Mouse (Mus musculus) c-Kit-positive CD71-positive TER-119-positive erythroid progenitor cells, embryonic 14.5 days (primary cell): ENCODE results near the gene Siah3.

Experiments used
- DNase-seq: peaks from one replicate; pipeline ENCODE4 v3.0.0-alpha.2; 2013; ENCODE audit warnings: low spot score

The Siah3 gene

GRCm38 (mm10) chr14:75524648-75525047, 68.9 kb downstream of the Siah3 start:
- DNase-seq, result peak; percentile 57

DNA sequence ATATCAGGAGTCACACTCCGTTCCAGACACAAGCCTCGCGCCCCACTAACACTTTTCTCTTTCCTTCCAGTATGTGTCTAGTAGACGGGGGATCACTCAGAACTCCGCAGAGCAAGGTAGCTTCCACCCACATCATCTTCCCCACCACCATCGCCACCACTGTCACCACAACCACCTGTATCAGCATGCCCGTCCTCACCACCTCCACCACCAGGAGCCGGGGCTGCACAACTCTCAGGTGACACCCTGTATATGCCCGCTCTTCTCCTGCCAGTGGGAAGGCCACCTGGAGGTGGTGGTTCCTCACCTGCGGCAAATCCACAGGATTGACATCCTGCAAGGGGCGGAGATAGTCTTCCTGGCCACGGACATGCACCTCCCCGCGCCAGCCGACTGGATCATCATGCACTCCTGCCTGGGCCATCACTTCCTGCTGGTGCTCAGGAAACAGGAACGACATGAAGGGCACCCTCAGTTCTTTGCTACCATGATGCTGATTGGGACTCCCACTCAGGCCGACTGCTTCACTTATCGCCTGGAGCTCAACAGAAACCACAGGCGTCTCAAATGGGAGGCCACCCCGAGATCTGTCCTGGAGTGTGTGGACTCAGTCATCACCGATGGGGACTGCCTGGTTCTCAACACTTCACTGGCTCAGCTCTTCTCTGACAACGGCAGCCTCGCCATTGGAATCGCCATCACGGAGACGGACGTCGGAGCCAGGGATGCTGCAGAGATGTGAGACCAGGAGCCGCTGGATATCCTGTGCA, 69.8 kb downstream of the Siah3 start:
- no peak for DNase-seq

- DNase-seq, result no peak
Measured at GRCm38 (mm10) chr14:75527464-75528190, 71.8 kb downstream of the Siah3 start.

GRCm38 (mm10) chr14:75530815-75531353, 75.1 kb downstream of the Siah3 start:
- DNase-seq, result no peak

GRCm38 (mm10) chr14:75539205-75539604, 83.4 kb downstream of the Siah3 start:
- DNase-seq, result no peak

- DNase-seq, result no peak
Measured at GRCm38 (mm10) chr14:75540216-75540995, 84.6 kb downstream of the Siah3 start.

DNA sequence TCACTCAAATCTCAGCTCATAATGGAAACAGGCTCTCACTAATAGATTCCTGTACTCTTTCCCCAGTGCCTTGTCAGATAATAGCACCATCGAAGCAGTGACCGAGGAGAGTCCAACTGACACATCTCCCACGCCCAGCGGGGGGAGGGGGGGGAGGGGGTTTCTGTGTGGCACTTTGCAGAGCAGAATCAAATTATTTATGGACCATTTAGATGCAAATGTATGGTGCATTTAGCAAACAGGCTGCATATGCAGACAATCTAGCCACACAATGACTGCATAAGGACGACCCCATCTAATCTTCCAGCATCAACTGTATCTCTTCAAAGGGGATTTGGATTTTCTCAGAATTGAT, 85.2 kb downstream of the Siah3 start:
- DNase-seq, result no peak

GRCm38 (mm10) chr14:75541731-75542130, 85.9 kb downstream of the Siah3 start:
- DNase-seq, result no peak

DNA sequence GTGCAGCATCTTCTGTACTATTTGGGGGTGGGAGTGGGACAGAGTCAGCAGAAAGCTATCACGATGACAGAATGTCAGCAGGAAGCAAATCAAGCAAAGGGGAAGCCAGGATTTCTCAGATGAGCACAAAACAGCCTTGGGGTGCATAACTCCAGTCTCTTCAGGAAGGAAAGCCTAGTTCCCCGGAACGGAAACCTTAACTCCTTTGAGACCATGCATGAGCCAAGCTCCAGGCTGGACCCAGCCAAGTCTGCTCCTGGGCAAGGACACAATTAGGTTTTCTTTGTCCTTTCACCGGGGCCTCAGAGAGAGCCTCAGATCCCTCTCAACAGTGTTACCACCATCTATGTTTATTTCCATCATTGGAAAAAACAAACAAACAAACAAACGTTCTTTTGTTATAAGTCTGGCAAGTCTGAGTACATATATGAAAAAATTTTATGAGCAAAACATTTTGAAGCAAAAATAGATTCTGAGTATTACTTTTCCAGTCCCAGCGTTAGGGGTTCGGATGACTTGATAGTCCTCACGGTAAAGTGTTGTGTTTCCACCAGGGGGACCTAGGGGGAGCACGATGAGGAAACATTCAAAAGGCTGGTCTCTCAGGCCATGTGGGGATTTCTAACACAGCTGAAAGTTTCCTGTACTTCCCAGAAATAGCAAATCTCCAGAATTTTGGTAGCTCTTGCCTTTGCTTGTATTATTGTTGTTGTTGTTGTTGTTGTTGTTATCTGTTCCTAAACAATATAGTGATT, 106.0 kb downstream of the Siah3 start:
- DNase-seq, result no peak

GRCm38 (mm10) chr14:75565534-75566140, 109.9 kb downstream of the Siah3 start:
- no peak for DNase-seq

DNA sequence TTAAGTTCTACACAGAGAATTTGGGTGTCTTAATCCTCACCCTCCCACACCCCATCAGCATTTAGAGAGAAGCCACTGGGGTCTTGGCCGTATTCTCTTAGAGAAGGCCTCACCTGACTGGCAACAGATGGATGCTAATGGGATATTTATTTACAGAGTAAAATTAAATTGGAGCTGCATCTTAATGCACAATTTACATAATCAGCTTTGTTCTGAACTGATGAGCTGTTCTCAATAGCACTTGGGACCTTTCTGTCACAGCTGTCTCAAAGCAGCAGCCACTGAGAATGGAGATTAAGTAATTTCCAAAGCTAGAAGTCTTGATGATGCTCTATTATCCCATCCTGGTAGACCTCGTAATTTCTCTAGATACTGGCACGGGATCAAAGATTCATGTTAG, 110.5 kb downstream of the Siah3 start:
- DNase-seq, result no peak

GRCm38 (mm10) chr14:75579010-75579409, 123.2 kb downstream of the Siah3 start:
- no peak for DNase-seq
